8 mouse cellular contexts compared by ENCODE assay signal in the genomic region with DNA sequence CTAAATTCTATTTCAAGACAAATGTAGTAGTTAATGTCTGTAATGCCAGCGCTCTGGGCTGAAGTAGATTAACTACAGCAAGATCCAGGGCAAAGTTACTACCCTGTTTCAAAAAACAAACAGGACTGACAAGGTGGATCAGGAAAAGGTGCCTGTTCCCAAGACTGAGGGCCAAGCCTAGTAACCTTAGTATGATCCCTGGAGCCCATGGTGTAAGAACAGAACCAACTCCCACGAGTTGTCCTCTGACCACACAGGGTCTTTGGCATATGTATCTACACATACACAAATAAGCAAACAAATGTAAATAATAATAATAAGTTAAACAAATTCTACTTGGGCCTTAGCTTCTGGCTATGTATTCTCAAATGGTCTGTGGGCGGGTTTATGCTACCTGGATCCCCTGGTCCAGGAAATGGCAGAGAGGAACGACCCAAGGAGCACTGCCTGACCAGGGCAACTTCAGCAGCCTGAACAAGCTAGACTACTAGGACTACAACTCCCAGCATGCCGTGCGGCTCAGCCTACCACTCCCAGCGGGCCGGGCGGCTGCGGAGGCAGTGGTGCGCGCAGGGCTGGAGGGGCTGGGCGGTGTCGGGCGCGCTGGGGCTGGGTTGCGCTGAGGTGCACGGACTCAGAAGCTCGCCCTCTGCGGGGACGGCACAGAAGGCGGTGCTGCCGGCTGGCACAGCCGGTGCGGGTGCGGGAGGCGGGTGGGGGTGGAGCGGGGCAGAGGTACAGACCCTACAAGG. TPM values are rescaled to one million over a fixed set of nuclear protein-coding genes. Genes with fewer than 3 reads are reported as not detected.
DNase-seq lines count a peak whose midpoint lies in the region; ATAC-seq lines count a peak whose summit lies in the region.

A gene (plus strand): TSS at position 560 of the 752 bp plus-strand sequence.

- H3K27ac ChIP-seq in hindbrain, embryonic 12.5 days: peak within 1 kb of the TSS; percentile 91

- peaks cover 14% of the 10 kb centered on the region for H3K4me1 ChIP-seq in hindbrain, embryonic 12.5 days

- peak within 1 kb of the TSS; percentile 85 for H3K4me3 ChIP-seq in hindbrain, embryonic 12.5 days

- H3K9ac ChIP-seq in hindbrain, embryonic 12.5 days: peak within 1 kb of the TSS; percentile 93

- peaks cover 3% of the 10 kb centered on the region; the same call in 1 of the 2 replicates for H3K27me3 ChIP-seq in hindbrain, embryonic 12.5 days

- H3K9me3 ChIP-seq in hindbrain, embryonic 12.5 days (replicated peaks): no peaks in the 10 kb centered on the region

- ATAC-seq in hindbrain, embryonic 12.5 days (ENCODE audit: low FRiP score): peak; percentile 98

- peak; percentile 94 for DNase-seq in NIH3T3 (ENCODE audit: low read depth)
- DNase-seq in cerebellum, postnatal 10 days: peak; percentile 98 to 99
- peak; percentile 90 to 96 for DNase-seq in frontal cortex, postnatal 10 days (ENCODE audit: low spot score in 2 of 2)
- DNase-seq in layer of hippocampus, postnatal 25 days (ENCODE audit: extremely low spot score in 1 of 2, low spot score in 1 of 2): peak; percentile 93 to 95
- peak; percentile 97 for DNase-seq in lung, postnatal 25 days (ENCODE audit: low spot score)
- DNase-seq in retina, embryonic 14.5 days (ENCODE audit: low spot score): peak; percentile 96
- peak; percentile 99 for DNase-seq in thymus, postnatal 4 days

- peaks cover 35% of the 10 kb centered on the region for H3K36me3 ChIP-seq in hindbrain, embryonic 12.5 days

- H3K4me2 ChIP-seq in hindbrain, embryonic 12.5 days (replicated peaks): peak within 1 kb of the TSS; percentile 70

- WGBS in hindbrain, embryonic 12.5 days: 6% methylated on average over 25 of the region's 28 CpGs

RNA-seq across cellular contexts. Expression of the gene that starts here (rescaled TPM):
- 28.3 and 29.3 TPM in 2 replicates for polyA plus RNA-seq in hindbrain, embryonic 12.5 days (2016; fragmentation: Nextera tagmentation; extraction: Ambion mirVana)
- 10 to 100 TPM; 74.1 to 76.7 TPM for total RNA-seq in layer of hippocampus, postnatal 25 days (2021)

Comparison
In these comparisons a context has a peak if more than half of its experiments do, and no peak if none do; other contexts are left out.
1. Peak in every context shown above with its lines: DNase-seq, ATAC-seq, H3K4me3 ChIP-seq and H3K27ac ChIP-seq.